Mouse (Mus musculus): ENCODE measurements around the gene Sema3e. TPM values are rescaled to one million over a fixed set of nuclear protein-coding genes. Genes with fewer than 3 reads are reported as not detected.

Sema3e gene
- polyA plus RNA-seq, 1 experiment from 2014 or later, result 1.0 TPM

DNA sequence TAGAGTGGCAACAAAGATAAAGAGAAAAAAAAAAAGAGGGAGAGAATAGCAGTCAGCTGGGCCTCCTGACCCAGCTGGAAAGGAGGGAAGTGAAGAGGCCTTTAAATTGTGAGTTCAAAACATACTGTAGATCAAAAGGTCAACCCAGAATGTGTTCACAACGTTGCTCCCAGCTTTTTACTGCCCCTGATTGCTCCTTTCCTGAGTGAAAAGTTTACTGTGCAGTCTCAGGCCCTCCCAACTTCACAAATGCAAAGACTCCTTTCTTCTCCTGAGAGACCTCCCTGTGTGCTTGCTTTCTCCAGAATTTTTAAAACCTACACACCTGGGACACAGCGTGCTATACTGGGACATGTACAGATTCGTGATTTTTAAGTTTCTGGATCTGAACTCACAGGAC lies 8.2 kb downstream of the Sema3e start:
- H3K36me3 ChIP-seq (ENCODE audit: control insufficient read depth, insufficient read depth), result no peaks in the 10 kb centered on the region
- H3K4me2 ChIP-seq (replicated peaks; ENCODE audit: low read depth), result no peak overlapping the region
- ATAC-seq, result no peak
- no peak overlapping the region for H3K9ac ChIP-seq (ENCODE audit: low read depth, low read length)
- H3K4me1 ChIP-seq (replicated peaks; ENCODE audit: control insufficient read depth, insufficient read depth, low read length), result no peaks in the 10 kb centered on the region
- no peak overlapping the region for H3K27ac ChIP-seq (ENCODE audit: low read depth, low read length)
- H3K4me3 ChIP-seq (ENCODE audit: low read depth, low read length), result no peak overlapping the region
- WGBS, result 41% methylated on average over 3 of the region's 3 CpGs
- no peak for TF ChIP-seq CTCF (IDR thresholded peaks at IDR 0.05; ENCODE audit: low read depth)
- no peaks in the 10 kb centered on the region for H3K27me3 ChIP-seq (replicated peaks; ENCODE audit: control insufficient read depth, insufficient read depth, low read length)
- H3K9me3 ChIP-seq (ENCODE audit: control insufficient read depth), result no peaks in the 10 kb centered on the region

DNA sequence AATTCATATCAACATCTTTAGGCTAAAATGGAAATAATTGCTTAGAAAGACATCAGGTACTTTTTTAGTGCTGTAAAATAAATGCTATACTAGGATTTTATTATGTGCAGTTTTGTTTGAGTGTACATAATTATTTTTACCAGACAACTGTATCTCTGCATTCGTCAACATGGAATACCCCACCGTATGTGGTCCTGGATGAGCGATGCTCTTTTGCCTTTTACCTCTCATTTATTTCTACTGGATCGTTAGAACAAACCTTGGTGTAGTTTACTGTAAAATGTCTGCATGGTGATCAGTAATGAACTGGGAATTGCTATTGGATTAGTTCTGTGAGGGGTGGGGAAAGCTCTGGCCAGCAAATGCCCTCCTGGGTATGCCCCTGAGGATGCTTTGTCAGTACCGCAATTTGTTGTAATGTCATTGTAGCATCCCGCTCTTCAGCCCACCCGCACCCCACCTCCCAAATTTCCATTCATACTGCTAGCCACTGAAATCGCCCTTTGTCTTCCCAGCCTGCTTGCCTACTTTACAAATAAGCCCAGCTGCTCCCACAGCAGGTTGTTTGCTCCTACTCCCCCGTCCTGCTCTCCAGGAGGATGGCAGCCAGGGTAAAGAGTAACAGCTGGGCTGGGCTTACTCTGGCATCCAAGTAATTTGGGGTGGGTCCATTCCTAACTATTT lies 13.9 kb downstream of the Sema3e start:
- no peak overlapping the region for H3K4me2 ChIP-seq (replicated peaks; ENCODE audit: low read depth)
- no peak for ATAC-seq
- H3K9ac ChIP-seq (ENCODE audit: low read depth, low read length), result no peak overlapping the region
- no peak overlapping the region for H3K4me3 ChIP-seq (ENCODE audit: low read depth, low read length)
- no peaks in the 10 kb centered on the region for H3K36me3 ChIP-seq (ENCODE audit: control insufficient read depth, insufficient read depth)
- H3K27ac ChIP-seq (ENCODE audit: low read depth, low read length), result no peak overlapping the region
- no peaks in the 10 kb centered on the region for H3K9me3 ChIP-seq (ENCODE audit: control insufficient read depth)
- no peaks in the 10 kb centered on the region for H3K4me1 ChIP-seq (replicated peaks; ENCODE audit: control insufficient read depth, insufficient read depth, low read length)
- WGBS, result 33% methylated on average over 9 of the region's 9 CpGs
- TF ChIP-seq CTCF (IDR thresholded peaks at IDR 0.05; ENCODE audit: low read depth), result no peak
- H3K27me3 ChIP-seq (replicated peaks; ENCODE audit: control insufficient read depth, insufficient read depth, low read length), result no peaks in the 10 kb centered on the region

DNA sequence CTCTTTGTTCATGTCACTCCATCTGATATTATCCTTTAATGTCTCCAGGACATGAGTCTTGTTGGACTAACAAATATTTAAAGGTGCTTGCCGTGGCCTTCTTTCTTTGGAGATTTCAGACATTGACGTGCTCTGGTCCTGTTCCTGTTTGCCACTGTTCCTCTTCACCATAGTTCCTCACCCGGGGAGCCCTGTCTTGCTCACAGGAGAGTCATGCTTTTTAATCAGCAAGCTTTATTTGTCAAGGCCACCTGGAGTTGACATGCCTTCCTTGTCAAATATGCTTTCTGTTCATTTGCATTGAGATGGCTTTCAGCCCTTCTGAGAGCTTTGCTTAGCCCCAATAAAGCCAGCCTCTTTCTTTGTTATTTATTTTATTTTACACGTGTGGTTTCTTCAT lies 15.1 kb downstream of the Sema3e start:
- ATAC-seq, result no peak
- no peak overlapping the region for H3K27ac ChIP-seq (ENCODE audit: low read depth, low read length)
- H3K4me1 ChIP-seq (replicated peaks; ENCODE audit: control insufficient read depth, insufficient read depth, low read length), result no peaks in the 10 kb centered on the region
- 28% methylated on average over 4 of the region's 4 CpGs for WGBS
- H3K4me3 ChIP-seq (ENCODE audit: low read depth, low read length), result no peak overlapping the region
- H3K27me3 ChIP-seq (replicated peaks; ENCODE audit: control insufficient read depth, insufficient read depth, low read length), result no peaks in the 10 kb centered on the region
- H3K9ac ChIP-seq (ENCODE audit: low read depth, low read length), result no peak overlapping the region
- H3K9me3 ChIP-seq (ENCODE audit: control insufficient read depth), result no peaks in the 10 kb centered on the region
- H3K4me2 ChIP-seq (replicated peaks; ENCODE audit: low read depth), result no peak overlapping the region
- no peak for TF ChIP-seq CTCF (IDR thresholded peaks at IDR 0.05; ENCODE audit: low read depth)
- no peaks in the 10 kb centered on the region for H3K36me3 ChIP-seq (ENCODE audit: control insufficient read depth, insufficient read depth)

DNA sequence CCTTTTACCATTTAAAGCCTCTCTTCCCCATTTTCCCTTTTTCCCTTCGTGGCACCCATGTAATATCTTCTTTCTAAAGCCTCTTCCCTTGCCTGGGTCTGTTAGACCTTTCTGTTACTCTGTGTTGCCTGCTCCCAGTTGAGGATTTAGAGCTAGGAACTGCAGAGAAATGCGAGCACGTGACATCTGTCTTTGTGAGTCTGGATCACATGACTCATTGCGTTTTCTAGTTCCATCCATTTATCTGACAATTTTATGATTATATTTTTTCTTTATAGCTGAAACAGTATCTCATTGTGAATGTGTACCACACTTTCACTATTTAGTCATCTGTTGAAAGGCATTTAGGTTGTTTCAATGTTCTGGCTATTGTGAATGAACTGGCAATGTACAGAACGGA lies 18.0 kb downstream of the Sema3e start:
- H3K4me1 ChIP-seq (replicated peaks; ENCODE audit: control insufficient read depth, insufficient read depth, low read length), result no peaks in the 10 kb centered on the region
- 82% methylated on average over 5 of the region's 5 CpGs for WGBS
- no peak overlapping the region for H3K4me2 ChIP-seq (replicated peaks; ENCODE audit: low read depth)
- H3K9ac ChIP-seq (ENCODE audit: low read depth, low read length), result no peak overlapping the region
- H3K36me3 ChIP-seq (ENCODE audit: control insufficient read depth, insufficient read depth), result no peaks in the 10 kb centered on the region
- H3K9me3 ChIP-seq (ENCODE audit: control insufficient read depth), result no peaks in the 10 kb centered on the region
- no peak overlapping the region for H3K4me3 ChIP-seq (ENCODE audit: low read depth, low read length)
- no peak for TF ChIP-seq CTCF (IDR thresholded peaks at IDR 0.05; ENCODE audit: low read depth)
- no peak for ATAC-seq
- H3K27ac ChIP-seq (ENCODE audit: low read depth, low read length), result no peak overlapping the region
- H3K27me3 ChIP-seq (replicated peaks; ENCODE audit: control insufficient read depth, insufficient read depth, low read length), result no peaks in the 10 kb centered on the region

DNA sequence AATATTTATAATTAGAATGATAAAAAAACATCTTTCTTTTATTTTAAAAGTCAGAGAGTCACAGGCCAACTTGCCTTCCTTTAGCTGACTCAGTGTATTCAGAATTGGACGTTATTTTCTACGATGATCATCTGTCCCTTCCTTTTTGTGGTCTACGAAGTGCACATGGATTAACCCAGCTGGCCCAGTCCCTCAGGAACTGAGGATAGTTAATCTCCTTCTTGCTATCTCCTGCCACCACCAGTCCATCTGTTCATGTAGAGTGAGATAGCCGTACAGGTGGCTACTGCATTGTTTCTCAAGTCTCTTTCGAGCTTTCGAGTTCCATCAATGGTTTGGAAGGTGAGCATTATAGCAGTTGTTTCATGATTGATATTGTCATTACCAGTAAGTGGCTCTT lies 18.9 kb downstream of the Sema3e start:
- 90% methylated on average over 6 of the region's 6 CpGs for WGBS
- no peak overlapping the region for H3K27ac ChIP-seq (ENCODE audit: low read depth, low read length)
- no peak overlapping the region for H3K4me2 ChIP-seq (replicated peaks; ENCODE audit: low read depth)
- H3K4me1 ChIP-seq (replicated peaks; ENCODE audit: control insufficient read depth, insufficient read depth, low read length), result no peaks in the 10 kb centered on the region
- H3K9me3 ChIP-seq (ENCODE audit: control insufficient read depth), result no peaks in the 10 kb centered on the region
- H3K9ac ChIP-seq (ENCODE audit: low read depth, low read length), result no peak overlapping the region
- no peaks in the 10 kb centered on the region for H3K27me3 ChIP-seq (replicated peaks; ENCODE audit: control insufficient read depth, insufficient read depth, low read length)
- no peak for ATAC-seq
- TF ChIP-seq CTCF (IDR thresholded peaks at IDR 0.05; ENCODE audit: low read depth), result no peak
- no peak overlapping the region for H3K4me3 ChIP-seq (ENCODE audit: low read depth, low read length)
- no peaks in the 10 kb centered on the region for H3K36me3 ChIP-seq (ENCODE audit: control insufficient read depth, insufficient read depth)

DNA sequence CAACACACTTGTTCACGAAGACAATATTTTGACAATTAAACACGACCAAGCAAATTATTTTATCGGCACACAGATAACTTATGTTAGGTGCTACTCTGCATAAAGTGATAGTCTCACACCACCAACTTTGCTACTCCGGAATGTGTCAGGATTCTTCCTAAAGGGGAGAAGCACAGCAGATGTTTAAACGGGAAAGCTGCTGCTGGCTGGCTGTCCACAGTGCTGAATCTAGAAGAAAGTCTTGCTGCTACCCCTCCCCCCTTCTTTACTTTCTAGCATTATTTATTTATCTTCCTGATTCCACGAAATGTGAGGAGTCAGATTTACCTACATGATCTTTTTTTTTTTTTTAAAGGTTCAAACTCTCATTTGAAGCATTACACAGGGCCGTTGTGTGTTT lies 23.6 kb downstream of the Sema3e start:
- Histone ChIP-seq H3K27me3 (replicated peaks; ENCODE audit: control insufficient read depth, insufficient read depth, low read length) (no peaks in the 10 kb centered on the region), H3K4me3 (ENCODE audit: low read depth, low read length) (no peak overlapping the region), H3K36me3 (ENCODE audit: control insufficient read depth, insufficient read depth) (no peaks in the 10 kb centered on the region), H3K4me1 (replicated peaks; ENCODE audit: control insufficient read depth, insufficient read depth, low read length) (no peaks in the 10 kb centered on the region), H3K9me3 (ENCODE audit: control insufficient read depth) (no peaks in the 10 kb centered on the region), H3K4me2 (replicated peaks; ENCODE audit: low read depth) (0 out of 2 replicates have a peak overlapping the region, but pooled peaks have one; percentile 17), H3K27ac (ENCODE audit: low read depth, low read length) (no peak overlapping the region), H3K9ac (ENCODE audit: low read depth, low read length) (no peak overlapping the region)
- 27% methylated on average over 7 of the region's 7 CpGs for WGBS
- no peak for TF ChIP-seq CTCF (IDR thresholded peaks at IDR 0.05; ENCODE audit: low read depth)
- no peak for ATAC-seq

DNA sequence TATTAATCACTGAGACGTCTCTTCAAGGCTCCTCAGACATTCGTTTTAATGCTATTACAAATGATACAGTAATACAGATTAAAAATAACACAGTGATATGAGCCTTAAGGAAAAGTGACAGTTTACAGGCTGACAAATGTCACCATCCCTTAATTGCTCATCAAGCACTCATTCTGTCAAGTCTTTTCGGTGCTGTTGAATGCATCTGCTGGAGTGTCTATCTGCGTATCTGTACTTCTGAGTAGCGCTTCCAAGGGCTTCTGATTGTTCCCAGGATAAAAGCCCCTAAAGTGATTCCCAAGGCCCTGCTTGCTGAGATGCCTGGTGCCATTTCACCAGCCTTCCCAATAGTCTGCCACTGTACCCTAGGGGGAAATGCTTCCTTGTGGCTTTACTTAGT lies 29.4 kb downstream of the Sema3e start:
- Histone ChIP-seq H3K36me3 (ENCODE audit: control insufficient read depth, insufficient read depth) (no peaks in the 10 kb centered on the region), H3K9ac (ENCODE audit: low read depth, low read length) (no peak overlapping the region), H3K27me3 (replicated peaks; ENCODE audit: control insufficient read depth, insufficient read depth, low read length) (no peaks in the 10 kb centered on the region), H3K4me2 (replicated peaks; ENCODE audit: low read depth) (no peak overlapping the region), H3K4me3 (ENCODE audit: low read depth, low read length) (no peak overlapping the region), H3K9me3 (ENCODE audit: control insufficient read depth) (no peaks in the 10 kb centered on the region), H3K4me1 (replicated peaks; ENCODE audit: control insufficient read depth, insufficient read depth, low read length) (no peaks in the 10 kb centered on the region), H3K27ac (ENCODE audit: low read depth, low read length) (no peak overlapping the region)
- ATAC-seq, result no peak
- no peak for TF ChIP-seq CTCF (IDR thresholded peaks at IDR 0.05; ENCODE audit: low read depth)
- WGBS, result 73% methylated on average over 5 of the region's 5 CpGs

Data from intestine, postnatal 0 days (tissue).